Mouse (Mus musculus) adrenal gland, adult 2 months (tissue): ENCODE measurements at regions not wholly inside any gene's neighbourhood (a gene's known extent, or its start where the extent isn't known, plus 50 kb on each side); places are given as distances from the start of the nearest gene placed in this dataset.

ENCODE experiments used
- DNase-seq: peaks from one replicate; pipeline ENCODE4 v3.0.0; 2021

DNA sequence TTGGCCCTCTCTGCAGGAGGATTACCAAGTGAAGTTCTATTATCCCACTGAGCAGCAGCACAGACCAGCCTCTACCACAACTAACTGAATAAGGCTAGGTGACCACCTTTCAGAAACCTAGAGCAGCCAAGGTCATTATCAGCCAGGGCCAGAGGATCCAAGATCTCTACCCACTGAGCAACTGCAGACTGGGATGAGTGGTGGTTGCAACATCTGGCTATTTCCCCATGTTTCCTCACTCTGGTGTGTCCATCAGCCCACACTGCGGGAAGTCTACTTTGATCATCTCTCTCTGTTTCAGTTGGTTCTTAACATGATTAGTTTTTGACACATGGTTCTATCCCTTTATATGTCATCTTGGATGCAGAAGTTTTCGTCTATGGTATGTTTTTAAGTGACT, 157.2 kb downstream of the Cog6 start:
- DNase-seq: peak; percentile 54

DNA sequence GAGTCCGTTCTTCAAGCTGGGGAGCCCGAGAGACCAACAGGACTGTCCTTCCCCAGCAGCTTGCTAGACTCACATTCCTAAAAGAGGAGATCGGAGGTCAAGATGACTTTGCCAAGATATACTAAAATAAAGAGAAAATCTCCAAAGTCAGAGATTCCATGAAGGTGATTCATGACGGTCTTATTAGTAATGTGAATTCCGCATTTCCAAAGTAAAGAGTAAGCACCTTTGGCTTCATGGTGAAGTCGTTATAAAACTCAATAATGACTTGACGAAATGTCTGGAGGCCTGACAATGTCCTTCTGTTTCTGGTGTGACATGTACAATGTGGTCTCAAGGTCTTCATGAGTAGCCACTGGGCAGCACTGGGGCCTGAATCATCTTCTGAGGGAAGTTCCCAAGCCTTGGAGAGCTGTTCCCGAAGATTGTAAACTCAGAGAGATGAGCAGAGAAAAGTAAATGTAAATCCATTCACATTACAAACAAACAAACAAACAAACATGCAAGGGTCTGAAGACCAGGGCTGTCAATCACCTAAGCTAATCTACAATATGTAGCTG, 157.7 kb downstream of the Cog6 start:
- peak; percentile 56 for DNase-seq

DNA sequence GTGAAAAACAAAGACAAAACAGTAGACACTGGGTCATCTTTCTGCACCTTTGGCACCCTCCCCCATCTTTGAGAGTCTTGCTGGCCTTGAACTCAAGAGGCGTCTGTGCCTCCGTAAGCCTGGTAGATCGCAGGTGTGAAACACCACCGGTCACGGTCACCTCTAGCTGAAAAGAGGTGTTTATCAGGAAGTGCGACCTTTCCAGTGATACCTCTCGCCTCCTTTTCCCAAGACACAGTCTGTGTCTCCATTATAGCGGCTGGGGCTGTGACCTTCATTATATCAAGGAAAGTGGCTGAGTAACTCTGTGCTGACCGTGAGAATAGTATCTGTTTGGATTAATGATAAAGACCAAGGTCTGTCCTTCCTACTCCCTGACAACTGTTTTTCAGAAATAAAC, 158.8 kb downstream of the Cog6 start:
- peak; percentile 56 for DNase-seq

DNA sequence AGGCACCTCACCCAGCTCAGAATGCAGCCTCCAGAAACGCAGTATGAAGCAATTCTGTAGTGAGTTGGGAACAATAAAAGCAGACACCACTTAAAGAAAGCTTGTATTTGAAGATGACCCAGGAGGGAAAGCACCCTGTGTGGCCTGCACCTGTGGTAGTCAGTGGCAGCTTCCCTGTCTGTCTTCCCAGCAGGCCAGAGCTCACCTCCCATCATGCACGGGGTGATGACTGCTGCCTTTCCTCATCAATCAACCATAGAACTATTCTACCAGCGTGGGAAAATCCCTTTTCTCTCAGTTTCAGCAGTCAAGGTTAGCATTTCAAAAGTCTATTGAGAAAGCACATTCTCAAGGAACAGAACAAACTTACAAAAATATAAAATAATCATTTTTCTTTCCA, 160.0 kb downstream of the Cog6 start:
- peak; percentile 60 for DNase-seq

DNA sequence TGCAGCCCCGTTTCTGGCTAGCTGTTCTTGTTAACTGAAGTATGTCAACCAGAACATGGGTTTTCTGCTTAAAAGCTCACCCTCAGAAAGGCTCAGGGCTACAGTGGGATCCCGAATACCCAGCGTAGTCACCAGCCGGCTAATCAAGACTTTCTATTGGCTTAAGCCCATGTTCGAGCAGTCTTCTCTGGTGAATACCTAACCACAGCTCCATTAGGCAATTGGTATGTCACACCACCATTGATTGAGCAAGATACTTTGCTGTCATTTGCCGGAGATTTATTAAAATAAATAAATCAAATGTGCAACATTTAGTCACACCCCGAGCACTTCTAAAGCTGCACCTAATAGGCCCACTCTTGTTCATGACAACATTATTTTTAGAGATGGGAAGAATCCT, 162.5 kb downstream of the Cog6 start:
- DNase-seq: peak; percentile 30

DNA sequence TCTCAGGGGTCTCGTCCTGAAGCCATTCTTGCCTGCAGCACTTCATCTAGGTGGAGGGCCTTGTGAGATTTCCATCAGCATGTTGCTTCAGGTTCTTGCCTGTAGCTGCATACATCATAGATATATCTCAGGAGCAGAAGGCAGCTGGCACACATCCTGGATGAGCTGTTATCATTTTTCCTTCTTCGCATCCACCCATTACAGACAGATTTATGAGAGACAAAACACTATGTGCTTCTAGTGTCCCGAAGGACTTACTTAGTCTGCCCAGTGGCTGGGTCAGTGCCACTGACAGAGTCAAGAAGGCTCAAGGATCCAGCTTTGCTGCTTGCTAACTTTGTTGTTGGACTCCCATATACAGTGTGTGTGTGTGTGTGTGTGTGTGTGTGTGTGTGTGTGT, 163.9 kb downstream of the Cog6 start:
- DNase-seq: peak; percentile 48

DNA sequence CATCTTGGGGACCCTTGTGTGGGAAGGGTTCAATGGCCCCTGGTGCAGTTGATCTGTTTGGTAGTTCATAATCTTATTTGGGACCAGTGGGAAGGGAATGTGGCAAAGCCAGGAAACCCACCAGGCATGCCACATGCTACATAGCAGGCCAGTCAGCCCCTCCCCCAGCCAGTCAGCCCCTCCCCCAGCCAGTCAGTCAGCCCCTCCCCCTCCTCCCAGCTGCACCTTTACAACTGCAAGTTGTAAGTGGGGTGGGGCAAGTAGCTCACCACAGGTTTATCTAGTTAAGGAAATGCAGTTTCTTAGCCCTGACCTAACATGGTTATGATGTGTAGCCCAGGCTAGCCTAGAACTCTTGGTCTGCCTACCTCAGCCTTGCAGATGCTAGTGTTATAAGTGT, 171.9 kb downstream of the Cog6 start:
- no peak for DNase-seq

DNA sequence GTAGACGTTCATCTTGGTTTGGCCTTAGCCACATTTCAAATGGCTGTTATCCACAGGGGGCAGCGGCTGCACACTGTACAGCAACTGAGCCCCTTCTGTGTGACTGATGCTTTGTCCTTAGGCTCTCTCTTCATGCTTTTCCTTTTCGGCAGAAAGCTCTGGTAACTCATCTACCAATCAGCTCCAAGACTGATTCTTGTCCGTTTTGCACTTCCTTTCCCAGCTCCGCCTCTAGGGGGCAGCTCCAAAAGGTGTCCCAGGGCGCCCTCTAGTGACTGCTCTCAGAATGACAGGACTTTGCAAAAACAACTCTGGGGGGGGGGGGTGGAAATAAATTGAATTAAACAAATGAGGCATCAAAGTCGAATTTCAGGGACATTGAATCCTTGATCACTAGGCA, 173.0 kb downstream of the Cog6 start:
- DNase-seq: peak; percentile 81

DNA sequence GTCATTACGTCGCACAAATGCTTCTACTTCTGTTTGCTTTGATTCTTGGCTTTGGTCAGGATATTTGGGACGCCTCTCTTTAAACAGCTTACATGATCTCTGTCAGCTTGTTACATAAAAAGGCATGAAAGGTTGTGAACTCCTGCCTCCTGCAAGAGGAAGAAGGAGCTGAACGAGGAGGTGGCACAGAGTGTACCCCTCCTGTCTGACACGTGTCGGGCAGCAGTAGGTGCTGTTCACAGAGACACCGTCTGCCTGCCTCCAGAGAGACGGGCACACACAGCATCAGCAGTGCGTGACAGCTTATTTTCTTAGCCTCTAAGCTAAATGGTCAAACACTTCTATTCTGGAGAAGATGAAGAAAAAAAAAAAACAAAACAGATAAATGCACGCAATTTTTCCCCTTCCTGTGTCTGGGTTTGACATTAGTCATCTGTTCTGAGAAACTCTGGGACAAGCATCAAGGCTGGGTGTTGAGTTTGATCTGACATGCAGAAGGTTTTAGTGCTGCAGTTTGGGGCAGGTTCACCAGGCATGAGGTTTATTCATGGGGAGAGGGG, 174.1 kb downstream of the Cog6 start:
- no peak for DNase-seq

DNA sequence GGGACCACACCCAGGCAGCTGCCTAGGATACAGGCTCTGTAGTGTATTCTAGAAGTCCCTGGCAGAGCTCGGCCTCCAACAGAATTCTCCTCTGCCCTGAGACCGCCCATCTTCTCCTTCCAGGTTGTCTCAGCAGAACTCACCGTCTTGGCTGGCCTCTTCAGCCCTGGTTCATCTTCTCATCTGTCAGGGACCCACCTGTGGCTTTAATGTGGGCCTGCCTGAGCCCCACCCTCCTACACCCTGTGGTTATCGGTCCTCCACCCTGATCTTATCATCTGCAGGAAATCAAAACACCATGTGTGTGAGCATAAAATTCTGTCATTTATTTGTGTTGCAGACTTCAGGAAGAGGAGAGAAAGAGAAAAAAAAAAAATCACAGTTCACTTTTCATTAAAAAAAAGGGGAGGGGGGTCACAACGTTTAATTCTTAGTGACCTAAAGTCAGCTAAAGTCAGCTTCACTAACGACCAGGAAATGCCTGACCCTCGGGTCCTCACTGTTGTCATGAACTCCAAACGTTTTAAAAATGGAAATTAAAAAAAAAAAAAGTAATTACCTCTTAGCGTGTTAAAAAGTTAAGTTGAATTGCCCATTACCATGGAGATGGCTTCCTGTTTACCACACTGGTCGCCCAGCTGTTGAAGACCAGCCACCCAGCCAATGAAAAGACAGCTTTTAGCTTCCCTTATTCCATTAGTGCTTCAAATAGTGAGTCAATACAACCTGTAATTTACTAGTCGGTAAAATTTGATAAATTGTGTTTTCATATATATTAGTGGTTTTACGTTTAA, 176.7 kb downstream of the Cog6 start:
- no peak for DNase-seq

DNA sequence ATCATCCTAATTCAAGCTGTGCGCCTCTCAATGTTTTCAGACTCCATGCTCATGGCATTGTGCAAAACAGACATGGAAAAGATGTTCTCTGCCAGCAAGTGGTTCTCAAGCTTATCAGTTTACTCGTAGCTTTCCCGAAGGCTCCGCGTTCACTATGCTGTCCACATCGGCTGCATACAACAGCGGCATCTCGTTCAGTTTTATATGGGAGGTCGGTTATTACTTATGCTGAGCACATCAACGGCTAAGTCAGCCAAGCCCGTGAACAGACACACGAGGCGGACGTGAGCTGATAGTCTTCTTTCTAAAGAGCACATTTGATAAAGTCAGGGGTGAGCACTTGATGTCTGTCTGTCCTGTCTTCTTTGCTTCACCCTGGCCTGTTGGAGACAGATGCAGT, 179.0 kb downstream of the Cog6 start:
- no peak for DNase-seq

DNA sequence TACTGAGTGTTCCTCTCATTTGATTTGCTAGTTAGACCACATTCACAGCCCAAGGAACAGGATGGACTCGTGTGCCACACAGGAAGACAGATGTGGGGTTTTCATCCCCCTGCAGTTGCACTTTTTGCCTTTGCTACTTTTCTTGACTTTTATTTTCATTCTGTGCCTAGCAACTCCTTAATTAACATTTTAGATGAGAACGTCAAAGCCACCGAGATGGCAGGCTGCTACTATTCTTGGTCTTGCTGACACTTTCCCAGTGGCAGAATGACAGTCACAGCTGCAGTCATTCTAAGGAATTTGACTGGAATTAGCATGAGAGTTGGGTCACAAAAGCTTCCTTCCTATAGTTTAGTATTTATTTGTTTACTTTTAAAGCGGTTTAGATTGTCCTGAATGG, 179.5 kb downstream of the Cog6 start:
- DNase-seq: no peak

DNA sequence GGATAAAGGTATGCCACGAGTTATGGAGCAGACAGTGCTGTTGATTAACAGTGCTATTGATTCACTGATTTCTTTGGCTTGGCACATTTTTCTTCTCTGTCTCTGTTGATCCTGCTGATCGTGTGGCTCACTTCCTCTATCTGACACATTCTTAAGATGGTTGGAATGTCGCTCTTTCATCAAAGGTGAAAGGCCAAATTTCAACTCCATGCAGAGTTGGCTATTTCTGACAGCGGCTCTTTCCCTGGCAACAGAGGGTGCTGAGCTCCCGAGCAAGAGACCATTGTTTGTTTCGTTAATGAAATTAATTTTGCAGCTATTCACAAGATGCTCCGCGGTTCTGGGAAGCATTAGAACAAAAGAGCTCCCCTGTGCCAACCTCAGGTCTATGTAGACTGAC, 180.3 kb downstream of the Cog6 start:
- DNase-seq: no peak

DNA sequence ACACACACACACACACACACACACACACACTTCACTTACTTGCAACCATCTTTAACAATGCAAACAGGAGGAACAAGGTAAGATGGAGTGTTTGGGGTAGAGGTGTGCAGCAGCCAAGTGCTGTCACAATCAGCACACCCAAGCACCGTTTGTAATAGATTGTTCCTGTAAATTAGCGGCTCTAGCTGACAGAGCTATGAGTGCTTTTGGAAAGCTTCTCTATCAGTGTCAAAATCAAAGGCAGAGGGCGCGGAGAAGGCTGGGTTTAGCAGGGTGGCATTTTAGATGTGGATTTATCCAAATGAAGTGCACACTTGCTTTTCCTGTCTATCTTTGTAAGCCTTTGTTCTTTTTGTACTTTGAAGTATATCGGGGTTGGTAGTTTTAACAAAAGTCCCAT, 184.6 kb downstream of the Cog6 start:
- no peak for DNase-seq

DNA sequence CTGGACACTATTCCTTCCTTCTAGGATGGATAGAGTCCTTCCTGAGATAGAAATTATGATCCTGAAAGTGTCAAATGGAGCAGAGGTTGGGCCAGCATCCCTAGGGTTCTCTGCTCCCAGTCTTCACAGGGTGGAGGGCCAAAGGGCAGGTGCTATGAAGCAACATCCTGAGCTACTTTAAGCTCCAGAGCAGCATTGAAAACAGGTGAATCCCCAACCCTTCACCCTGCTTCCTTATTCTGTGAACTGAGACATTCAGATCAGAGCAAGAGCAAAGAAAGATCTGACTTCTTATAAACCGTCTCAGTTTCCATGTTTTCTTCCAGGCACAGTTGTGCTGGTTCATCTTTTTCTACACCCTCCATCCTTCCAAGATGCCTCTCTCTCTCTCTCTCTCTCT, 185.1 kb downstream of the Cog6 start:
- DNase-seq: no peak

DNA sequence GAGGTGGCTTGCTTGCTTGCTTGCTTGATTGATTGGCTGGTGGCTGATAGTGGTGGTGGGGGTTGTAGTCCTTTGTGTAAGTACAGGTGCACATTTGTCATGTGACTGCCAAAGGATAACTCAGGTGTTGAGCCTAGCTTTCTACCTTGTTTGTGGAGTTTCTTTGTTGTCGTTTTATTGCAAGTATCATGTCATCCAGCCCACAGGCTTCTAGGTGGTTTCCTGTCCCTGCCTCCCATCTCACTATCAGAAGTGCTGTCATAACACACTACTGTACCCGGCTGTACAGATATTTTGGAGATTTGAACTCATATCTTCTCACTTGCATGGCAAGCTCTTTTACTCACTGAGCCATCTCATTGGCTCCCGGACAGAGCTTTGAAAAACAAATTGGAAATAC, 186.9 kb downstream of the Cog6 start:
- no peak for DNase-seq

DNA sequence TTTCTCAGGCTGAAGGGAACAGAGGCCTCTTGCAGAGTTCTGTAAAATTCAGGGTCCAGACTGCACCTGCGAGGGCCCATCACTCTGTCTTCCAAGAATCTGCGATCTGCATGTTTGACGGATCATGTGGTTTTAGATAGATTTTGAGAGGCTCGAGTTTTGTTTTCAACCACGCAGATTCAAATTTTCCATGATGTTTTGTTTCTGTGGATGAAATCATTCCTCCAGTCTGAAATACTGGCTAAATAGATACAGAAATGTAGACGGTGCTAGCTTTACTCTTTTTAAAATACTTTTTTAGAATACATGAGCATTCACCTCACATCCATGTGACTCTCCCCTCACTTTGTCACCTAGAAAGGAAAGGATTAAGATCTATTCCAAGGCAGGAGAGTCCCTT, 188.0 kb downstream of the Cog6 start:
- DNase-seq: no peak

DNA sequence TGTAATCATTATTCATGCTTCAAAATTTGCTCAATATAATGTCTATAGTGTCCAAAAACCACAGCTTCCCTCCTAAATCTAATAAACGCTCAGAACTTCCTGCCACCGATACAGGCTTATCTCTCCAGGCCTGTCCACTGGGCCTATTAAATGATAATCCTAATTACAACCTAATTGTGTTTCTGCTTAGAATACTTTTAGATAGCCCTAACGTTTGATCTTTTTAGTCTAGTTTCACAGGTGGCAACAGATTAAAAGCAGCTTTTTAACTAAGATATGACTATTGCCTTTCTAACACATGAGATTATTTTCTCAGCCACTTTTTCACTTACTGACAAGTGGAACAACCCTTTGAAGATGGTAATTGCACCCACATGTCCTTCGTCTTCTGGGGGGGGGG, 188.6 kb downstream of the Cog6 start:
- no peak for DNase-seq

DNA sequence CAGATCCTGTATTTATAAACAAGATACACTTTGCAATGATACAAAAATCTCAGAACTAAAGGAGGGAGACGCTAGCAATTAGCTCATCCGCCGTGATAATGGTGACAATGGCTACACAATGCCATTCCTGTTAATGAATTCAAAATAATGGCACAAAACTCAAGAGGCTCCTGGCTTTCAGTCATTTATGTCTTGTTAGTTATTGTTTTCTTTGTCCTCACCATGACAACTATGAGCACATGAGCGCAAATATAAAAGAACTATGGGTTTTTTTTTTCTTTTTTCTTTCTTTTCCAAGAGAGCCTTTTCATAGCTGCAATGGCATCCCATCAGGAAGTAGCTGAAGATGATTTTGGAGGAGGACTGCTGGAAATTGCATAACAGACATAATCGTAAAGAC, 194.2 kb downstream of the Cog6 start:
- no peak for DNase-seq

DNA sequence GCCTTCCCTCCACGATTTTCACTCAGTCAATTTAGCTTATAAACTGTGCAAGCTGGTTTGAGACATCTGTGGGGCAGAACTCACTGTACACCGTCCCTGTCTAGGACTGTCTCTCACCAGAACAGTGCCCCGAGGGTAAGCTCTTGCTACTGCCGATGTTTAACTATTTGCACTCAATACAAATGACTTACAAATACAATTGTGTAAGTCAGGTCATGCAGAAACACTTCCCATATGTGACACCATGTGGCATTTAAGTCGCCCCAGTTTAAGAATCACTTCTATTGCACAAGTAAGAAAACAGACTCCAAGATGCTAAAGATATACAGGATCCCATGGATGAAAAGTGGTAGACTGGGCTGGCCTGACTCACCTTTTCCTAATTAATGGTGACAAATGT, 195.6 kb downstream of the Cog6 start:
- DNase-seq: no peak

DNA sequence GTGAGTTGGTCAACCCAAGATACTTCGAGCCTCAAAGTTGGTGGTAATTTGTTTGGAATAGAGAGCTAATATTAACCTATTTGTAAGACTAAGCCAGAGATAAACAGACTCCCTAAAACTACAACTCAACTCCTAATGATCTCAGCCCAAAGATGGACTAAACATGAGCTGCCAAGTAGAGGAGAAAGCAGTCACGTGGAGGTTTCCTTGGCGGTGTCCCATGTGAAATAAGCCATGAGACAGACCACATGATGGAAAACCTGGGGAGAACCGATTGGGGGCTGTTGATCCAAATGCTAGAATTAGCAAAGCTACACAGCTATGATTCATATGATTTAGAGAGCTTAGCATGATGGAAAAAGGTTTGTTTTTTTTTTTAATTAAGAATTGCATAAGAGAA, 198.6 kb downstream of the Cog6 start:
- DNase-seq: no peak

DNA sequence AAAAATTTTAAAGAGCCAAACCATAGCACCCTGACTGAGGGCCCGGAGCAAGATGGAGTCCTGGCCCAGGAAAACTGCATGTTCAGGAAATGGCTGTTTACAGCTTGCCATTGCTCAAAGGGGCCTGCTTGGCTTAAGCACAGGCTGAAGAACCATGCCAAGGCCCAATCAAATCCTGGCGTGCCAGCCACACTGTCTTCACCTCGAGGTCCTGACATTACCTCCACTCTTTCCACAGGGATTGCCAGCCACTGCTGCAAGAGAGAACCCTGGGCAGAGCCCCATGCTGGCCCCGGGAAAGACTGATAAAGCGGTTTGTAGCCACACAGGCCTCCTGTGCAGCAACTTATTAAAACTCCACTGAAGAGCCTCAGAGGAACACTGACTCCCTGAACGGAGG, 199.6 kb downstream of the Cog6 start:
- peak; percentile 26 for DNase-seq

DNA sequence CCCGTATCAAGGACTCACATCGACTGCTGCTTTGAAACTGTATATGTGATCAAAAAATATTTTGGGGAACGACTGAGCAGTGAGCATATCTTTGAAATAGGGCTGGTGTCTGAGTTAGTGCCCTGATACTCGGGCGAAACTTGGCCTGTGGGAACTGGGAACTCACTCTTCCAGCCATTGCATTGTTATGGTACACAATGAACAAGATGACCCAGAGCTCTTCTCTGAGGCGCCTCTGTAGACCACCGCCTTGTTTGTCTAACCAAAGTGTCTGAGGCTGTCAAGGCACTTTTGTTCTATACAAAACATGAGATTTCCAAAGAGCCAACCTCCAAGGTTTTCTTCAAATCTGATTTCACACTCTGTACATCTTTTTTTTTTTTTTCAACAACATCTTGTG, 201.5 kb downstream of the Cog6 start:
- no peak for DNase-seq

DNA sequence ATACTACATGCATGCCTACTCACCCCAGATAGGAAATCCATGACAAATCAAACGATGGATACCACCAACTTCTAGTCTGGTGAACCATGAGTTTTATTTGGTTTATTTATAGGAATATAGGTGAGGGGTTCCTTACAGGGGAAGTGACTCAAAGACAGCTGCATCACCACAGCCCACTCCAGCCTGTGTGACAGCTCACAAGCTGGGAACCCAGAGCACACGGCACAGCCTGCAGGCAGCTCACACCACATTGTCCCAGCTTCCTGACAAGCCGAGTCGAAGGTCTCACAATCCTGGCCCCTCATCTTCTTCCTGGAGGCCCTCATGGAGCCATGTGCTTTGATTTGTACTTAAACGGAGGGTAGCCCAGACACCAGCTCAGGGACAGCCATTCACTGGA, 214.7 kb downstream of the Cog6 start:
- DNase-seq: no peak
